Mouse (Mus musculus) urinary bladder, postnatal 36 days (tissue): ENCODE data around the gene Zfp326.

Experiments
- DNase-seq, 2 experiments: peaks; one replicate each; pipeline ENCODE4 v3.0.0; 2022; ENCODE audit warnings: low spot score in 2 of 2, mixed read lengths in 1 of 2

Gene Zfp326

GRCm38 (mm10) chr5:105941951-105942350 is 65.6 kb downstream of the Zfp326 start:
- DNase-seq = no peak
